In genomic region chr13:100754186-100754585, GRCm38 (mm10) we compare ENCODE assay signal across 36 mouse cellular contexts. TPM values are rescaled to one million over a fixed set of nuclear protein-coding genes. Genes with fewer than 3 reads are reported as not detected.
"Had no signal": no experiment of that assay in that cellular context is flagged by ENCODE, and none has a peak within 500 bp of the region (broad histone marks: within the 10 kb centered on the region; RNA-seq: fewer than 3 reads in every experiment).

No protein-coding gene starts in this region.

- ATAC-seq: hindbrain, embryonic 16.5 days; hindbrain, postnatal 0 days; inflammation-experienced regulatory T-cells, adult 6 months; intestine, embryonic 15.5 days; intestine, embryonic 16.5 days; intestine, postnatal 0 days had no signal

- H3K36me3 ChIP-seq: heart, embryonic 15.5 days; hindbrain, embryonic 12.5 days; hindbrain, embryonic 13.5 days; hindbrain, embryonic 15.5 days; intestine, embryonic 15.5 days had no signal

- H3K4me2 ChIP-seq: heart, embryonic 11.5 days; heart, embryonic 12.5 days; heart, embryonic 13.5 days; heart, embryonic 15.5 days; hindbrain, embryonic 12.5 days; hindbrain, embryonic 13.5 days; hindbrain, embryonic 14.5 days; hindbrain, embryonic 15.5 days; intestine, embryonic 15.5 days; kidney, embryonic 15.5 days had no signal

- H3K9ac ChIP-seq: heart, embryonic 12.5 days; heart, embryonic 13.5 days; heart, embryonic 15.5 days; hindbrain, embryonic 12.5 days; hindbrain, embryonic 13.5 days; hindbrain, embryonic 14.5 days; hindbrain, embryonic 15.5 days; intestine, embryonic 15.5 days; kidney, embryonic 15.5 days had no signal

- H3K27ac ChIP-seq: heart, embryonic 10.5 days; heart, embryonic 13.5 days; heart, embryonic 15.5 days; hindbrain, embryonic 10.5 days; hindbrain, embryonic 12.5 days; hindbrain, embryonic 13.5 days; hindbrain, embryonic 14.5 days; hindbrain, embryonic 15.5 days; hindbrain, postnatal 0 days; intestine, embryonic 15.5 days; kidney, embryonic 15.5 days; kidney, postnatal 0 days; layer of hippocampus, adult 2 months had no signal

- DNase-seq: heart, postnatal 10 days; heart, postnatal 14 days; heart, postnatal 36 days; heart, postnatal 4 days; kidney, adult 11 months; kidney, adult 18-20 months; kidney, adult 2 months; kidney, adult 8-10 months; kidney, adult 9 months; kidney, postnatal 10 days; kidney, postnatal 14 days; kidney, postnatal 25 days; kidney, postnatal 36 days; kidney, postnatal 4 days; layer of hippocampus, adult 9-11 months; layer of hippocampus, postnatal 36 days had no signal

- H3K4me3 ChIP-seq: heart, embryonic 10.5 days; heart, embryonic 12.5 days; heart, embryonic 13.5 days; heart, embryonic 15.5 days; hindbrain, embryonic 10.5 days; hindbrain, embryonic 12.5 days; hindbrain, embryonic 13.5 days; hindbrain, embryonic 15.5 days; intestine, embryonic 15.5 days; kidney, embryonic 15.5 days; layer of hippocampus, adult 2 months had no signal

- H3K27me3 ChIP-seq: heart, embryonic 12.5 days; heart, embryonic 13.5 days; heart, embryonic 15.5 days; hindbrain, embryonic 12.5 days; hindbrain, embryonic 13.5 days; hindbrain, embryonic 15.5 days; intestine, embryonic 15.5 days; kidney, embryonic 15.5 days had no signal

- H3K4me1 ChIP-seq: heart, embryonic 13.5 days; heart, embryonic 15.5 days; hindbrain, embryonic 10.5 days; hindbrain, embryonic 12.5 days; hindbrain, embryonic 13.5 days; hindbrain, embryonic 15.5 days; intestine, embryonic 15.5 days; kidney, embryonic 15.5 days had no signal

- H3K9me3 ChIP-seq: heart, embryonic 10.5 days; heart, embryonic 12.5 days; heart, embryonic 13.5 days; heart, embryonic 15.5 days; hindbrain, embryonic 12.5 days; hindbrain, embryonic 13.5 days; hindbrain, embryonic 15.5 days; intestine, embryonic 15.5 days; kidney, embryonic 15.5 days had no signal

RNA-seq across cellular contexts. Expression of gene Cenph, which starts 21.5 kb away (rescaled TPM):
- total RNA-seq: layer of hippocampus, adult 18-20 months had no signal
